Mouse (Mus musculus) regulatory T cell (primary cell): ENCODE measurements at regions not wholly inside any gene's neighbourhood (a gene's known extent, or its start where the extent isn't known, plus 50 kb on each side); places are given as distances from the start of the nearest gene placed in this dataset.

ENCODE experiments used
- in situ Hi-C: fragments of 300-600 bp; cut with MboI, MseI; formaldehyde crosslinking; loops from one replicate; pipeline ENCODE4 v1.15.1; 2025; ENCODE audit warnings: high pct_unique_total_duplicates

GRCm38 (mm10) chr15:63670561-63670960 lies 174.4 kb downstream of the Gsdmc2 start:
- in situ Hi-C loops, result no loop called here

DNA sequence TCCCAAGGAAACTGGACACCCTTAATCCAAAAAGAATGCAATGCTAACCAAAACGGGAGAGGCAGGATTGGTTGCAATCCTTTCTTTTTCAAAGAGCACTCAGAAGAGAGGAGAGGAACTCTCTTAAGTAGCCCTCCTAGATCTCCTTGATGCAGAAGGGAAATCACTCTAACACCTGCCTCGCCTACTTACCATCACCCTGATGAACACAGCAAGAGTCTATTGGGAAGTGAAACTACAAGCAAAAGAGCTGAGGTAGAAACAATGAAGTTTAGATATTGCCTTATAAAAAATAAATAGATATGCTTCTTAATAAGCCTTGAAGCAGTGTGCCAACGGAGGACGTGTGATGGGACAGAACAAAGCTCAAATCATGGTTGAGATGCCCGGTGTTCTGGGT lies 177.4 kb downstream of the Gsdmc2 start:
- in situ Hi-C loops, result no loop called here

DNA sequence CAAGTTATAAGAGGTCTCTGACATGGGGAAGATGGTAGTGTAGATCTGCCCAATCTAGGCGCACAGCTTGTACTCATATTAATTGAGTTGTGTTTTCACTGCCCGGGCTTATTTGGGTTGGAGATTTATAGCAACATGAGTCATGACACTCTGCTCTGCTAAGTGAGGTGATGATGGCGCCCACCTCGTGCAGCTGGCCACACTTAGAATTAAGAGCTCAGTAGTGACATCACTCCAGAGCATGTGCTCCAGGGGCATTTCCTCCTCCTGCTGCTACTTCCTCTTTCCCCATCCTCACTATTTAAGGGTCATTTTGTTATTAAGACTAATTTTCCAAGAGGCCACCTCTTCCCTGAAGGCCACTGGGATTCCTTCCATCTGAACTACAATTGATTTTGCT lies 179.5 kb downstream of the Gsdmc2 start:
- in situ Hi-C loops, result no loop called here

GRCm38 (mm10) chr15:63664877-63665276 lies 180.1 kb downstream of the Gsdmc2 start:
- in situ Hi-C loops, result no loop called here

- in situ Hi-C loops, result no loop called here
These were observed 182.8 kb downstream of the Gsdmc2 start for GRCm38 (mm10) chr15:63662183-63662582.

DNA sequence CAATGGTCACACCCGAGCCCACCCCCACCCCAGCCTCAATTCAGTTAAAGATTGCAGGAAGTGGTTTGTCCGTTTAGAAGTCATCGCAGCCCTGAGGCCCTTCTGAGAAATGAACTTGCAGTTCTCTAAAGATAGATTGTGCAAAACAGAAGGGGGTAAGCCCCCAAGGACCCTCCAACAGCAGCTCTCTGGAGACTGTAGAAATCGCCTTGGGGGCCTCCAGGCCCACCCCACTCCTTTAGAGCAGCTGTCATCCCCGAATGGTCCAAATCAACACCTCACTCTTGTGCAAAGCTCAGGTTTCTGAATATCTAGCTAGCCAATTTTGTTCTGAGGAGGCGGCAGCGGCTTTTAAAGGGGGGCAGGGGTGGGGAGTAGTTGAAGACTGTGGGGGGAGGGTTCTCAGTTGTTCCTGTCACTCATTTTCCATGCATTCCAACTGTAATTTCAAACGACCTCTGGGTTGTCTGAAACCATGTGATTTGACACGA lies 186.9 kb downstream of the Gsdmc2 start:
- in situ Hi-C loops, result loop anchor here (10.0 kb wide), 1 partner anchor 1653 kb away; no protein-coding TSS in a partner anchor

DNA sequence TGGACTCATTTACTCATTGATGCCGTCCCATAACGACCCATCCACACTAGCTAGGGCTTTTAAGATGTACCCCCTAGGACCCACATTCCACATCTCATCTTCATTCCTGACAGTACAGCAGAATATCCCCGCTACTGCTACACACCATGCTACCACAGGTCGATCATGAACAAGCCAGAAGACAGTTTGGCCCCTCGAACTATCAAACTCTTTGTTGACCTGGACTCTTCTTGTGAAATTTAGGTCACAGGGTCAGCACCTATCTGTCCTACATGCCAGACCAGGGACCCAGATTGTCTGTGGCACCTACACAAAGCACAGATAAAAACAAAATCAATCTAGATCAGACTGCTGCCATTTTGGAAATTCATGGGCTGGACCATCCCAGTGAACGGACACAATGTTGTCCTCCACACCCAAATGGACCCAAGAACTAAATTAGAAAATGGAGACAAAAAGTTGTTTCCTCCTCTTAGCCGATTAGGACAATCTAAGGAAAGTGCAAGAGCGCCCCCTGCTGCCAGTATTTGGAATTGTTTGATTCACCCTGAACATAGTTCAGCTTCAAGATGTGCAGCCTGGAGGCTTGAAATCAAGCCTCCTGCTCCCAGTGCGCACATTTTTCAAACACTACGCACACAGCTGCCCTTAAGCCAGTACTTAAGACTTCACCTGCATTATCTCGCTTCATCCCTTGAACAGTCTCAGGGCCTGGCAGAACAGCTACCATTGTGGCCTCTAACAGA lies 192.6 kb downstream of the Gsdmc2 start:
- in situ Hi-C loops, result loop anchor here (10.0 kb wide), 1 partner anchor 1648 kb away; no protein-coding TSS in a partner anchor

GRCm38 (mm10) chr15:63651120-63651519 lies 193.9 kb downstream of the Gsdmc2 start:
- in situ Hi-C loops, result loop anchor here (10.0 kb wide), 1 partner anchor 1646 kb away; no protein-coding TSS in a partner anchor

GRCm38 (mm10) chr15:63648142-63648989 lies 196.6 kb downstream of the Gsdmc2 start:
- in situ Hi-C loops, result no loop called here

GRCm38 (mm10) chr15:63624814-63625213 lies 220.2 kb downstream of the Gsdmc2 start:
- in situ Hi-C loops, result loop anchor here (5.0 kb wide), 1 partner anchor 83 kb away; no protein-coding TSS in a partner anchor

- in situ Hi-C loops, result loop anchor here (5.0 kb wide), 1 partner anchor 82 kb away; no protein-coding TSS in a partner anchor
These were observed 220.7 kb downstream of the Gsdmc2 start for GRCm38 (mm10) chr15:63624249-63624648.

DNA sequence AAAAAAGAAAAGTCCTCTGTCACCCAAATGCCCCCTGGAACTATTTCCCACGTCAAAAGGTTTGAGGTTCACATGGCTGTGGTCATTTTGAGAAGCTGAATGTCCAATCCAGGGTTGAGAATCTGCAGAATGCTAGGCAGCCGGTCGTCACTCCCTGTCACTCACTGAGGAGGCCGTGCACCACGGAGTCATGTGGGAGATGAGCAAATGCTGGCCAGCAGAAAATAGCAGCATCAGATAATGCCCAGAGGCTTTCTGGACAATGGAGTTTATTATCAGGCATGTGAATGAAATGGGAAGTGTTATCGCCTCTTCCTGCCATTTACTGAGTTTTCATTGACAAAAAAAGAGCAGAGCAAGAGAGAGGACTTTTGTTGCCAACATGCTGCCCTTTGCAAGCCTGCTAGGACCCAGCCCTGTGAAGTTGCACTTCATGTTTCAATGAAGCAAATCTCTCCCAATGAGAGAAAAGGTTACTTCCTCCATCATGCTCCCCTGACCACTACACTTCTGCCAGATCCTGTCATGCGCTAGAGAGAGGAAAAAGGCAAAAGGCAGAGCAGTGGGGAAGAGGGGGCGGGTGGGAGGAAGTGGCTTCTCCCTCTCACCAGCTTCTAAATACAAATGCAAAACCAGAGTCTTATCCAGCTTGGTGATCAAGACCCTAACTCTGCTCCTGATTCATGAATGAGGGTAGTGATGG lies 228.3 kb downstream of the Gsdmc2 start:
- in situ Hi-C loops, result no loop called here

DNA sequence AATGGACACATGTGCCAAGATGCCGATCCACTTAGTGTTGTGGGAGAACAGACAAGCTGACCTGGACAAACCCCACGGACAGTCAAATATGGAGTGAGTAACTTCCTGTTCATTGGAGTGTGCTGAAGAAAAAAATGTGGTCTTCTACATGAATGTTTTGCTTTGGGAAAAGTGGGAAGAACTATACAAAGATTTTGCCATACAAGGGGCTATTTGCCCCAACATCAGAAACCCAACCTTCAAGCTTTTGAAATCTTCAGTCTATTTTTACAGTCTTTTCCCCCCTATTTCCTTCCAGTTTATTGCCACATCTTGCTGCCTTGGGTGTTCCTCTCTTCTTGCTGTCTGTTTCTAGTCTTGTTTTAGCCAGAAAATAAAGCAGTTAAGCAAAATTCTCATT lies 230.8 kb downstream of the Gsdmc2 start:
- in situ Hi-C loops, result no loop called here

DNA sequence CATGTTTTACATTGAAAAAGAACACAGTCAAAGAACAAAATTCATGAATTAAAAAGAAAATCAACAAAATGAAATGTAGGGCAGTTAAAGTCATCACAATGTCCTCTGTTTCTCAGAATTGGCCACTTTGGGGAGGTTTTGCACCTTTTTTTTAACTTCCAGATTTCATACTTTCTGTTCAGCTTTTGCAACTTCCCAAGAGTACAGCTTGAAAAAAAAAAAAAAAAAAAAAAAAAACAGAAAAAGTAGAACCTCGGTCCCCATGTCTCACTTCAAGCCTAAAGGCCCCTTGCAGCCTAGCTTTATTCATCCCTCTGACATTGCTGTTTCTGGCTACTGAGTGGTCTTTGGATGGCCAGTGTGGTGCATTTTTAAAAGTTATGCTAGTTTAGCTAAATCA lies 231.9 kb downstream of the Gsdmc2 start:
- in situ Hi-C loops, result no loop called here

DNA sequence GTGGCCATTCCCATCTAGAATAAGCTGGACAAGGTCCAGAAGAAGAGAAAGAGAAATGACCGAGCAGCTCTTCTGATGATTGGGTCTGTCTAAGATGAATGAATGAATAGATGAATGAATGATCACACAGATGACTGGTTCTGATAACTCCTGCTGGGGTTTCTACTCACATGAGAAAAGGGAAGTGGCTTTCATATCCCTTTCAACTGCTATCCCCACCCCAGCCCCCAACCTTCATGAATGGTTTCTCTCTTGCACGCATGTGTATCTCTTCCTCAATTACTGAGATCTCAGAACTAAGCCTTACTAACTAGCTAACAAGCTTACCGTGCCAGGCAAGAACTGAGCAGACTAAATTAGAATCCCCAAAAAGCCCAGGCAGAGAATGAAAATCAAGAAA lies 233.8 kb downstream of the Gsdmc2 start:
- in situ Hi-C loops, result no loop called here

DNA sequence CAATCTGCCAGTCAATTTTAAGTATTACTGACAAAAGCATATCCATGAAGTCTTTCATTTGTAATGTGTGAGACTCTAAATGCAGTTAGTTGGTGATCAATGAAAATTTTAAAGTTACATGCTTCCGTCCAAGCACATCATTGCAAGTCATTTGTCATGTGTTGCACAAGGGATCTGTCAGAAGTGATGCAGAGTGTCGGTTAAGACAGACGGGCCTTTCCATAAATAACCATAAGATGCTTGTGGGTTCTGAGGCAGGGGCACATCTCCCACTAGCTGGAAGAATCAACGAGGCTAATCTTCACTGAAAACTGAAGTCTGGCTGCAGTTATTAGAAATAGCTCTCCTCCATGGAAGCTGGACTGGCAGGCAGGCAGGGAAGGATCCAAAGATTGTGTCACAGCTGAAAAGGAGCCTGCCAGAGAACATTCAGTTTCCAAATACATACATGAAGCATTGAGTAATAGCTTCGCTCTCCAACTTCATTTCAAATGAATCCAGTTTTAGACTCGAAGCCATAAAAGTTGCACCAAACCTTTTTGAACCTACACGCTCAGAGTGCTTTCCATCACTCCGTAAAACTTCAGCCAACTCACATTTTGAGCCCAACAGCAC lies 241.8 kb downstream of the Gsdmc2 start:
- in situ Hi-C loops, result no loop called here

GRCm38 (mm10) chr15:63601543-63601942 lies 243.4 kb downstream of the Gsdmc2 start:
- in situ Hi-C loops, result no loop called here

DNA sequence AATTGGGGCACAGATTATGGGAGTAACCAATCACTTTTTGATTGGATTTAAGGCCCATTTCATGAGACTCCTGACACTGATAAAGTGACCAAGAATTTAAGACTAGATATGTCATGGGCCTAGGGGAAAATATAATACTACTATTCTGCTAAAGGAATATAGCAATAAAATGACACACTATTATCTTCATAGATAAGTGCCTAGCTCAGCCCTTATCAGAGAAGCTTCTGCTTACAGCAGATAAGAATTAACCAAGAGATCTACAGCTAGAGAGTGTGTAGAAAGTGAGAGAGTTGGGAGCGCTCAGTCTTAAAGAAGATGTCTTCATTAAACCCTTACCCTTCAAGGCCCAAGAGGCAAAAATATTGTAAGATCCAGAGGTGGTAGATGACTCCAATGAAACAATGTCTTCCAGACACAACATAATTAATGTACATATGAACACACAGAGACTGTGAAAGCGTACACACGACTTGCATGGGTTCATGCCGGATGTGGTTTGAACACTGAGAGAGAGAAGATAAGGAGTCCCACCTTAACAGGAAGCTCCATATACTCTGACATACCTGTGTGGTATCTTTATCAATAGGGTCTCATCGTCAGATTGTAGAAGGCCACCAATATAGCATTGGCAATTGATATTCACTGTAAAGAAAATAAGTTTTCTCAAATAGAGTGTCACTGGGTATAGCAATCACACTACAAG lies 252.1 kb downstream of the Gsdmc2 start:
- in situ Hi-C loops, result no loop called here

GRCm38 (mm10) chr15:63559293-63559692 lies 285.7 kb downstream of the Gsdmc2 start:
- in situ Hi-C loops, result no loop called here

GRCm38 (mm10) chr15:63558691-63559090 lies 286.3 kb downstream of the Gsdmc2 start:
- in situ Hi-C loops, result no loop called here

- in situ Hi-C loops, result no loop called here
These were observed 287.2 kb downstream of the Gsdmc2 start for GRCm38 (mm10) chr15:63557816-63558215.
